Comparison of ENCODE assay signal across 21 mouse cellular contexts in the genomic region with DNA sequence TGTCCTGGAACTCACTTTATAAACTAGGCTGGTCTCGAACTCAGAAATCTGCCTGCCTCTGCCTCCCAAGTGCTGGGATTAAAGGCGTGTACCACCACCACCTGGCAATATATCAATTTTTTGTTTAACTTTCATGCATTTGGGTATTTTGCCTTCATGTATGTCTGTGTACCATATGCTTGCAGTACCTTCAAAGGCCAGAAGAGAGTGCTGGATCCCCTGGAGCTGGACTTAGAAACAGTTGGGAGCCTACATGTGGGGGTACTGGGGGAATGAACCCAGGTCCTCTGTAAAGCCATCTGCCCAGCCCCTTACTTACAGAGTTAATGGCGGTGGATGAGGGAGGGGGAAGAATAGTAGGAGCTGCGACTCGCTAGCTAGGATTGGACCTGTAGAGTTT.
DNase-seq lines count a peak whose midpoint lies in the region; ATAC-seq and TF ChIP-seq lines count a peak whose summit lies in the region.
"Had no signal": no experiment of that assay in that cellular context is flagged by ENCODE, and none has a peak within 500 bp of the region (broad histone marks: within the 10 kb centered on the region; RNA-seq: fewer than 3 reads in every experiment).

No protein-coding gene starts in this region.

- CTCF ChIA-PET in Patski (lab: Charles Lee) = interaction anchor here (1.0 kb wide), 1 partner anchor 21 kb away, joined by 3 read pairs; no protein-coding TSS in a partner anchor

- H3K36me3 ChIP-seq in intestine, postnatal 0 days (ENCODE audit: control insufficient read depth, insufficient read depth) = no peaks in the 10 kb centered on the region
- no peaks in the 10 kb centered on the region for H3K36me3 ChIP-seq in intestine, embryonic 15.5 days
- H3K36me3 ChIP-seq in stomach, postnatal 0 days (ENCODE audit: control insufficient read depth, insufficient read depth, low read length) = no peaks in the 10 kb centered on the region
- H3K36me3 ChIP-seq: embryonic facial prominence, embryonic 12.5 days; heart, embryonic 15.5 days; neural tube, embryonic 13.5 days had no signal

- H3K4me3 ChIP-seq in intestine, postnatal 0 days (ENCODE audit: low read depth, low read length) = no peak overlapping the region
- no peak overlapping the region for H3K4me3 ChIP-seq in intestine, embryonic 15.5 days (replicated peaks)
- no peak overlapping the region for H3K4me3 ChIP-seq in stomach, postnatal 0 days (ENCODE audit: low read depth, low read length)
- H3K4me3 ChIP-seq: embryonic facial prominence, embryonic 12.5 days; gastrocnemius, adult 2 months; heart, embryonic 15.5 days; megakaryocyte, embryonic 14.5 days; neural tube, embryonic 13.5 days had no signal

- POLR2A ChIA-PET in Patski (lab: Charles Lee) = no interaction called here

- DNase-seq in retina, embryonic 14.5 days (ENCODE audit: low spot score) = peak; percentile 41
- DNase-seq in retina, postnatal 1 day = no peak
- DNase-seq in Patski (ENCODE audit: low read depth, low spot score) = no peak
- no peak for DNase-seq in stomach, postnatal 0 days (ENCODE audit: low spot score)
- no peak for DNase-seq in adrenal gland, adult (ENCODE audit: inconsistent age in 2 of 2, low spot score in 1 of 2)
- DNase-seq in cerebellum, adult 11 months = no peak
- DNase-seq: adrenal gland, adult 2 months; gastrocnemius, adult 2 months; heart, adult 18-20 months; kidney, adult 18-20 months; kidney, postnatal 25 days; thymus, postnatal 4 days had no signal

- TF ChIP-seq CTCF in intestine, postnatal 0 days (IDR thresholded peaks at IDR 0.05; ENCODE audit: low read depth) = peak; percentile 54
- TF ChIP-seq CTCF in Patski (IDR thresholded peaks at IDR 0.05) = peak; percentile 27
- peak; percentile 26 for TF ChIP-seq CTCF in stomach, postnatal 0 days (IDR thresholded peaks at IDR 0.05; ENCODE audit: low read depth)

- 82% methylated on average over 5 of the region's 5 CpGs for WGBS in intestine, postnatal 0 days
- 78% methylated on average over 5 of the region's 5 CpGs for WGBS in intestine, embryonic 15.5 days
- WGBS in stomach, postnatal 0 days = 87% methylated on average over 5 of the region's 5 CpGs

- H3K27ac ChIP-seq in intestine, postnatal 0 days (ENCODE audit: low read depth, low read length) = no peak overlapping the region
- H3K27ac ChIP-seq in intestine, embryonic 15.5 days = no peak overlapping the region
- H3K27ac ChIP-seq in stomach, postnatal 0 days (replicated peaks) = no peak overlapping the region
- H3K27ac ChIP-seq: embryonic facial prominence, embryonic 12.5 days; gastrocnemius, adult 2 months; heart, embryonic 15.5 days; hindbrain, embryonic 14.5 days; neural tube, embryonic 13.5 days had no signal

- H3K9me3 ChIP-seq in intestine, postnatal 0 days (ENCODE audit: control insufficient read depth) = no peaks in the 10 kb centered on the region
- H3K9me3 ChIP-seq in intestine, embryonic 15.5 days = no peaks in the 10 kb centered on the region
- no peaks in the 10 kb centered on the region for H3K9me3 ChIP-seq in stomach, postnatal 0 days (ENCODE audit: control insufficient read depth, low read length)
- H3K9me3 ChIP-seq: embryonic facial prominence, embryonic 12.5 days; heart, embryonic 15.5 days; megakaryocyte, embryonic 14.5 days; neural tube, embryonic 13.5 days had no signal

- H3K27me3 ChIP-seq in intestine, postnatal 0 days (replicated peaks; ENCODE audit: control insufficient read depth, insufficient read depth, low read length) = no peaks in the 10 kb centered on the region
- H3K27me3 ChIP-seq in intestine, embryonic 15.5 days (replicated peaks) = no peaks in the 10 kb centered on the region
- H3K27me3 ChIP-seq in Patski = peaks cover 3% of the 10 kb centered on the region
- no peaks in the 10 kb centered on the region for H3K27me3 ChIP-seq in stomach, postnatal 0 days (ENCODE audit: control insufficient read depth, insufficient read depth, low read length)
- H3K27me3 ChIP-seq: embryonic facial prominence, embryonic 12.5 days; heart, embryonic 15.5 days had no signal

- in situ Hi-C loops in Patski (cut with MboI; ENCODE audit: low pct_unique_long_range_greater_than_20kb) = no loop called here

- H3K9ac ChIP-seq in intestine, postnatal 0 days (ENCODE audit: low read depth, low read length) = no peak overlapping the region
- no peak overlapping the region for H3K9ac ChIP-seq in intestine, embryonic 15.5 days
- H3K9ac ChIP-seq in stomach, postnatal 0 days (ENCODE audit: low read length) = no peak overlapping the region
- H3K9ac ChIP-seq: embryonic facial prominence, embryonic 12.5 days; heart, embryonic 15.5 days; hindbrain, embryonic 14.5 days; neural tube, embryonic 13.5 days had no signal

- no peak for ATAC-seq in intestine, postnatal 0 days
- ATAC-seq in intestine, embryonic 15.5 days = no peak
- ATAC-seq in Patski = no peak
- no peak for ATAC-seq in stomach, postnatal 0 days (ENCODE audit: low FRiP score, low TSS enrichment)
- ATAC-seq: forebrain, embryonic 16.5 days; lung, postnatal 0 days had no signal

- no peak overlapping the region for H3K4me2 ChIP-seq in intestine, postnatal 0 days (replicated peaks; ENCODE audit: low read depth)
- no peak overlapping the region for H3K4me2 ChIP-seq in intestine, embryonic 15.5 days (replicated peaks)
- H3K4me2 ChIP-seq in stomach, postnatal 0 days (replicated peaks; ENCODE audit: low read depth) = no peak overlapping the region
- H3K4me2 ChIP-seq: embryonic facial prominence, embryonic 12.5 days; heart, embryonic 15.5 days; hindbrain, embryonic 14.5 days; neural tube, embryonic 13.5 days had no signal

- no peaks in the 10 kb centered on the region; the same call in 1 of the 2 replicates for H3K4me1 ChIP-seq in intestine, postnatal 0 days (replicated peaks; ENCODE audit: control insufficient read depth, insufficient read depth, low read length)
- H3K4me1 ChIP-seq in intestine, embryonic 15.5 days (replicated peaks) = no peaks in the 10 kb centered on the region
- H3K4me1 ChIP-seq in stomach, postnatal 0 days (replicated peaks; ENCODE audit: control insufficient read depth, insufficient read depth) = no peaks in the 10 kb centered on the region

- TF ChIP-seq EP300 in stomach, postnatal 0 days (optimal IDR thresholded peaks at IDR 0.05) = no peak
